Mouse (Mus musculus) left cerebral cortex, postnatal 10 days (tissue): ENCODE measurements around the gene Lrrc71. TPM values are rescaled to one million over a fixed set of nuclear protein-coding genes. Genes with fewer than 3 reads are reported as not detected.
A peak's percentile ranks its signal among the peaks of the same experiment; 100 is the strongest.

Experiments
- DNase-seq, 2 experiments: peaks; one replicate each; pipeline ENCODE4 v3.0.0; 2021 to 2022; ENCODE audit warnings: low spot score in 2 of 2, mixed read lengths in 1 of 2; ENCODE audit errors: extremely low spot score in 1 of 2
- intact Hi-C: fragments of 180-260 bp; cut with DNase I; formaldehyde crosslinking; loops from one replicate; pipeline ENCODE4 v1.15.1; 2025
- total RNA-seq, 2 experiments: library from RNA; stranded (reverse); gene quantifications; 2 replicates each; pipeline ENCODE4 v1.2.3; 2021

The Lrrc71 gene
- total RNA-seq = under 1 TPM; 0.10 to 0.64 TPM

- intact Hi-C loops = no loop called here
- no peak for DNase-seq
Observed at GRCm38 (mm10) chr3:87748431-87748830, at the start of gene Lrrc71. Lrrc71 (minus strand) TSS chr3:87748625.

GRCm38 (mm10) chr3:87796736-87797334, 48.4 kb upstream of the Lrrc71 start, which contains the start of gene Insrr:
Insrr (plus strand) TSS chr3:87796951.
- intact Hi-C loops = no loop called here
- DNase-seq = peak in 1 of 2 experiments; percentile 60

GRCm38 (mm10) chr3:87795336-87796277, 47.2 kb upstream of the Lrrc71 start:
- intact Hi-C loops = no loop called here
- peak; percentile 11 to 71 for DNase-seq

GRCm38 (mm10) chr3:87794922-87795325, 46.5 kb upstream of the Lrrc71 start, which contains the start of gene Ntrk1:
Ntrk1 (minus strand) TSS chr3:87795162.
- no peak for DNase-seq
- intact Hi-C loops = loop anchor here (5.0 kb wide), 1 partner anchor 62 kb away; no protein-coding TSS in a partner anchor

GRCm38 (mm10) chr3:87789768-87790167, 41.3 kb upstream of the Lrrc71 start:
- DNase-seq = no peak

GRCm38 (mm10) chr3:87789248-87789647, 40.8 kb upstream of the Lrrc71 start:
- intact Hi-C loops = no loop called here
- DNase-seq = no peak

More at GRCm38 (mm10) chr3:87789768-87790167, 41.3 kb upstream of the Lrrc71 start:
- intact Hi-C loops = loop anchor here (5.0 kb wide), 1 partner anchor 68 kb away; no protein-coding TSS in a partner anchor

- intact Hi-C loops = no loop called here
- DNase-seq = no peak
Observed at GRCm38 (mm10) chr3:87785626-87786214, 37.3 kb upstream of the Lrrc71 start.

- intact Hi-C loops = no loop called here
- no peak for DNase-seq
Observed at GRCm38 (mm10) chr3:87785156-87785555, 36.7 kb upstream of the Lrrc71 start.

GRCm38 (mm10) chr3:87783282-87784023, 35.0 kb upstream of the Lrrc71 start:
- intact Hi-C loops = no loop called here
- no peak for DNase-seq

GRCm38 (mm10) chr3:87779086-87779485, 30.7 kb upstream of the Lrrc71 start:
- no peak for DNase-seq
- intact Hi-C loops = no loop called here

- DNase-seq = no peak
- intact Hi-C loops = no loop called here
Observed at GRCm38 (mm10) chr3:87778283-87778682, 29.9 kb upstream of the Lrrc71 start.

- intact Hi-C loops = no loop called here
- DNase-seq = no peak
Observed at GRCm38 (mm10) chr3:87771088-87771487, 22.7 kb upstream of the Lrrc71 start.

GRCm38 (mm10) chr3:87770280-87770679, 21.9 kb upstream of the Lrrc71 start:
- peak in 1 of 2 experiments; percentile 57 for DNase-seq

GRCm38 (mm10) chr3:87769506-87769905, 21.1 kb upstream of the Lrrc71 start:
- DNase-seq = no peak
- intact Hi-C loops = loop anchor here (5.0 kb wide), 1 partner anchor 68 kb away; no protein-coding TSS in a partner anchor

More at GRCm38 (mm10) chr3:87770280-87770679, 21.9 kb upstream of the Lrrc71 start:
- intact Hi-C loops = no loop called here

GRCm38 (mm10) chr3:87768844-87769243, 20.4 kb upstream of the Lrrc71 start:
- DNase-seq = peak in 1 of 2 experiments; percentile 94
- intact Hi-C loops = loop anchor here (5.0 kb wide), 1 partner anchor 68 kb away; no protein-coding TSS in a partner anchor

- no peak for DNase-seq
- intact Hi-C loops = loop anchor here (5.0 kb wide), 1 partner anchor 69 kb away; no protein-coding TSS in a partner anchor
Observed at GRCm38 (mm10) chr3:87768431-87768830, 20.0 kb upstream of the Lrrc71 start.

- intact Hi-C loops = loop anchor here (5.0 kb wide), 1 partner anchor 70 kb away; no protein-coding TSS in a partner anchor
- peak in 1 of 2 experiments; percentile 75 for DNase-seq
Observed at GRCm38 (mm10) chr3:87767764-87768163, 19.3 kb upstream of the Lrrc71 start.

GRCm38 (mm10) chr3:87766284-87766667, 17.9 kb upstream of the Lrrc71 start:
- DNase-seq = no peak
- intact Hi-C loops = loop anchor here (5.0 kb wide), 1 partner anchor 71 kb away; no protein-coding TSS in a partner anchor
